Mouse (Mus musculus): ENCODE data around the gene 4930563M21Rik. TPM values are rescaled to one million over a fixed set of nuclear protein-coding genes. Genes with fewer than 3 reads are reported as not detected.

Gene 4930563M21Rik
- total RNA-seq, 2 experiments from 2014 or later: not detected

Other genes starting within 250 kb of the 4930563M21Rik start
- gene Scaper, start 72.4 kb downstream of the 4930563M21Rik start, total RNA-seq (2021): 10 to 100 TPM in 1 of 2 experiments, 1 to 10 TPM in 1; 9.0 to 11.5 TPM
- gene Rcn2, start 31.3 kb upstream of the 4930563M21Rik start, total RNA-seq (2021): 10 to 100 TPM; 35.9 to 39.9 TPM
- 1 to 10 TPM in 1 of 2 experiments, under 1 TPM in 1; 0.89 to 2.0 TPM for gene Pstpip1, start 79.4 kb upstream of the 4930563M21Rik start, total RNA-seq (2021)
- 100 to 1,000 TPM; 112 to 141 TPM for gene Tspan3, start 154.9 kb upstream of the 4930563M21Rik start, total RNA-seq (2021)

Data from adrenal gland, adult 18-20 months (tissue).